Mouse (Mus musculus): ENCODE results near the gene H2al1k.
"Not testable (repeated sequence)": the region's sequence is repeated elsewhere in the genome, so short reads cannot be mapped to it uniquely, and the experiment has no call there.

H2al1k gene

GRCm38 (mm10) chrX:9350327-9350726 lies at the start of gene H2al1k:
TSS of gene H2al1k (plus strand) at chrX:9350627.
- not testable (repeated sequence) for DNase-seq (ENCODE audit: low spot score)

DNA sequence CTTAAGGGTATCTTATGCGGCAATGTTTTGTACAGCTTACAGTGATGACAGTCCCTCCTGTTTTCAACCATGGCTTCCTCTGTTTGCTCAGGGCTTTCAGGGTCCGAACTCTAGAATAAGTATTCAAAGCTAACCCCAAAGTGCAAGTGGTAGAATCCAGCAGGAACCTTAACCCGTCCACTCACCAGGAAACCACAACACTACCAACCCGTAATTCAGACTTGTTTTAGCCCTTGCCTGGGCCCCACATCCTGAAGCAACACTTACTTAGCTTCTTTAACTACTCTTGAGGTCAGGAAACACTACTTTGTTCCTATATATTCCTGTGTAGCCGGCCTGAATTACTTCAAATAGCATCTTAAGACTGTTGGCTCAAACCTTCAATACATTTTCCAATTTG lies 47.6 kb upstream of the H2al1k start:
- no peak for DNase-seq (ENCODE audit: low spot score)

DNA sequence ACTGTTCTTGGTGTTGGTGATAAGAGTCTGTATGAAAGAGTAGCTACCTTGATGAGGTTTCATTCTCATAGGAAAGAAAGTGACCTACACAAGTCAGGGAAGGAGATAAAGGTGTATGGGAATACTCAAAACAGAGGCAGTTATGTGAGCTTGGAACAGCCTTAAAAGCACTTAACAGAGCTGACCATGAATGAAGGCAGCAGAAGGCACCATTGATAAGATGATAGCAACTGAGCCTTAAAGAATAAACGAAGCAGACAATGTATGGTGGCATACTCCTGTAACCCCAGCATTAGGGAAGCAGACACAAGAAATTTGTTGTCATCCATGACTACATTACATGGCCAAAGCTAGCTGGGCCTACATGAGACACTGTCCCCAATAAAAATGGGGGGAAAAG lies 47.0 kb upstream of the H2al1k start:
- DNase-seq (ENCODE audit: low spot score): no peak

- DNase-seq (ENCODE audit: low spot score): not testable (repeated sequence)
Observed at GRCm38 (mm10) chrX:9316457-9316856, 34.0 kb upstream of the H2al1k start.

- DNase-seq (ENCODE audit: low spot score): not testable (repeated sequence)
Observed at GRCm38 (mm10) chrX:9327954-9328353, 22.5 kb upstream of the H2al1k start.

GRCm38 (mm10) chrX:9332366-9332962 lies 18.0 kb upstream of the H2al1k start:
- DNase-seq (ENCODE audit: low spot score): peak; percentile 78

GRCm38 (mm10) chrX:9333035-9333434 lies 17.4 kb upstream of the H2al1k start:
- not testable (repeated sequence) for DNase-seq (ENCODE audit: low spot score)

GRCm38 (mm10) chrX:9334996-9335395 lies 15.4 kb upstream of the H2al1k start:
- DNase-seq (ENCODE audit: low spot score): not testable (repeated sequence)

DNA sequence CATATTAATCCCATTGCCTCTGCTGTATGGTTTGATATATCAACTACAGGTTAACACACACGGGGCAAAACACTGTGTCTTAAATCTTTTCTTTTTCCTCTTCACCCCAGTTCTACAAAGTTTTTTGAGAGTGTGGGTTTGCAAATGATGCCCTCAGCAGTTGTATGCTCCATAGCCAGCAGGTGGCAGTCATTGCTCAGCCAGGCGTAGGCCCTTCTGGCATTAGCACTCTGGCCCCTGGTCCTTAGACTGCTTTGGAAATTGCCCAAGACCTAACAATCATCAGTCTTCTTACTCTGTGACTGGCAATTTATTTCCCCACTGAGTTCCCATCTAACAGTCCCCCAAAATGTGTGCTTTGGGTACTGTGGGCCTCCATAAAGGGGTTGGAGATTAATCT lies 23.6 kb downstream of the H2al1k start:
- peak; percentile 50 for DNase-seq (ENCODE audit: low spot score)

GRCm38 (mm10) chrX:9375927-9376326 lies 25.5 kb downstream of the H2al1k start:
- DNase-seq (ENCODE audit: low spot score): not testable (repeated sequence)

All from adipocyte (in vitro differentiated cells).